Mouse (Mus musculus): ENCODE results near the gene Fam83d.

GRCm38 (mm10) chr2:158730896-158731295, 37.0 kb upstream of the Fam83d start:
- no peak for TF ChIP-seq CTCF (IDR thresholded peaks at IDR 0.05; ENCODE audit: borderline replicate concordance, insufficient read depth, low read length)
- no peak for TF ChIP-seq POLR2A (IDR thresholded peaks at IDR 0.05; ENCODE audit: low read depth, low read length)

All from embryonic fibroblast, embryonic 13.5 days (primary cell).